Mouse (Mus musculus) ES-E14 (cell line): ENCODE results near the gene Spns3.

Source experiments
- CHD2 ChIP-seq: IDR thresholded peaks from 2 replicates; pipeline ENCODE4 v1.6.1; 2014; ENCODE audit warnings: mild to moderate bottlenecking, low read depth, low read length, inconsistent platforms
- MAFK ChIP-seq: IDR thresholded peaks from 2 replicates; pipeline ENCODE4 v1.6.1; 2014; ENCODE audit warnings: mild to moderate bottlenecking, low read depth, low read length, inconsistent platforms; ENCODE audit not compliant: insufficient read depth
- ZC3H11A ChIP-seq: IDR thresholded peaks from 2 replicates; pipeline ENCODE4 v1.6.1; 2012; ENCODE audit warnings: low read depth, mild to moderate bottlenecking, inconsistent platforms, low read length, borderline replicate concordance
- ZNF384 ChIP-seq: IDR thresholded peaks from 2 replicates; pipeline ENCODE4 v1.6.1; 2012; ENCODE audit warnings: low read depth, low read length, inconsistent platforms

DNA sequence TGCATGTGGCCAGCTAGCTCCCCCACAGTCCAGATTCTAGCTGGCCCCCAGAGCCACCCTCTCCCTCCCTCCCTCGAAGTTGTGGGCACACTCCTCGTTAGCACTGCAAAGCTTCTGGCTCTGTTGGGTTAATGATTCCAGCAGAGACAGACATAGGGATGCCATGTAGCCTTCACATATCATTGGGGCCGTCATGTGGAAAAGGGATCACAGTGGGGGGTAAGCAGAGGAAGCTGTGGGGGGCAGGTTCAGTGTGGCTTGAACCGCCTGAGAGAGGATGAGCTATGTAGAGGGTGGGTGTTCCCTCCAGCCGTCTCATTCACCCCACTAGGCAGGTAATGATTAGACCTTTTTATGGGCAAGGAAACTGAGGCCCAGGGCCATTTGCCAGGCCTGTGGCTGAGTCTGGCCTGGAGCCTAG, 46.8 kb downstream of the Spns3 start:
- no peak for TF ChIP-seq ZC3H11A
- no peak for TF ChIP-seq CHD2
- TF ChIP-seq ZNF384: no peak
- no peak for TF ChIP-seq MAFK
